Mouse (Mus musculus): ENCODE results near the gene A230050P20Rik. TPM values are rescaled to one million over a fixed set of nuclear protein-coding genes. Genes with fewer than 3 reads are reported as not detected.
"Not testable (repeated sequence)": the region's sequence is repeated elsewhere in the genome, so short reads cannot be mapped to it uniquely, and the experiment has no call there.

The A230050P20Rik gene
- 2.1 and 5.8 TPM in 2 replicates for polyA plus RNA-seq (2012; ENCODE audit: insufficient read depth, insufficient read length, missing spikeins)

- Histone ChIP-seq H3K4me3 (ENCODE audit: insufficient read depth, low read depth, low read length) (peak within 1 kb of the TSS; percentile 90), H3K4me1 (ENCODE audit: control insufficient read depth, insufficient read depth, insufficient read length, low read length) (no peaks in the 10 kb centered on the region), H3K27ac (replicated peaks; ENCODE audit: low read depth, low read length) (0 out of 2 replicates have a peak within 1 kb of the TSS, but pooled peaks have one; percentile 4)
Measured at GRCm38 (mm10) chr9:20868448-20869001, at the start of gene A230050P20Rik. A230050P20Rik (plus strand) TSS chr9:20868642.

DNA sequence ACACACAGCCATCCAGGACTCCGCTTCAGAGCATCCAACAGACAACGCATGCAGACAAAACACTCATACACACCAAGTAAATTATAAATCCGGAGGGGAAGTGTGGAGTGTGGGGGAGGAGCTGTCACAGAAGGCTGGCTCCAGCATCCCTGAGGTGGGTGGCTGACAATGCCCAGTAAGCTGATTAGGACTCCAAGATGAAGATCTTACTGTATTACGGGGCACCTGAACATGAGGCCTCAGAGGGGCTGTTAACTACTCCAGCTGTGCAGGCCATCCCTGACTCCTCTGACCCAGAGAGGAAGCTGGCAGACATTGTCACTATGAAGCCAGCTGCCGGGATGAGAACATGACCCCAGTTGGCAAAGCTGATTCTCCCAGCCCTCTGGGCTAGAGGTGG is 48.4 kb upstream of the A230050P20Rik start:
- Histone ChIP-seq H3K27ac (replicated peaks; ENCODE audit: low read depth, low read length) (no peak overlapping the region), H3K4me3 (ENCODE audit: insufficient read depth, low read depth, low read length) (no peak overlapping the region), H3K4me1 (ENCODE audit: control insufficient read depth, insufficient read depth, insufficient read length, low read length) (no peaks in the 10 kb centered on the region)

DNA sequence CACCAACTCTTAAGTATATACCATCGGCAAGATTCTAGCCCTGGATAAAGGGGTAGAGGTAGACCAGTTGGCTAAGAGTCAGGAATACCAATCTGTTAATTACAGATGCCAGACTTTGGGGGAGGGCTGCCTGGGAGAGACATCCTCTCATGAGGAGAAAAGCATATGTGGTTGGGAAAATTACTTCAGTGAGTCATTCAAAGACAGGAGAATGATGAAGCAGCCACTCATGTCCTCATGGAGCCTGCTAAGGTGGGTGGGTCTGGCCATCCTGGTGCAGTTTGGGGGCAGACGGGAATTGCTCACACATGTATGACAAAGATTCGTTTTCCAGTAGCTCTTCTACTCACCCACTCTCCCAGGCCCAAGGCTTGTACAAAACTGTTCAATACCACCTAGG is 45.6 kb upstream of the A230050P20Rik start:
- Histone ChIP-seq H3K27ac (replicated peaks; ENCODE audit: low read depth, low read length) (no peak overlapping the region), H3K4me3 (ENCODE audit: insufficient read depth, low read depth, low read length) (no peak overlapping the region), H3K4me1 (ENCODE audit: control insufficient read depth, insufficient read depth, insufficient read length, low read length) (no peaks in the 10 kb centered on the region)

DNA sequence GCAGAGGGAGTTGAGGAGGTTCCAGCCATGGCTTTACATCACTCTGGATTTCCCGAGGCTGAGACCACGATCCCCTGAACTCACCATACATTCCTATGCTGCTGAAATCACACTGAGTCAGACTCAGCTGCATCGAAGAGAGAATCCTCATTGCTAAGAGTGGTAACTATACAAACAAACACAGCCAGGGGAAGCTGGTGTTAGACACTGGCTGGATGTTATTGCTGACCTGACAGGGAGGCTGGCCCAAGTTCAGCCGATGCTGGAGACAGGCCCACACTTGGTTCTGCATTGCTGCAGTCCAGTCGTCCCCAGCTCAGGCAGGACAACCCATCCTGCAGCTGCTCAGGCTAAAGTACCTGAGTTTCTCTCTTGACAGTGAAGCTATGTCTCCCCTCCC is 42.7 kb upstream of the A230050P20Rik start:
- H3K27ac ChIP-seq (replicated peaks; ENCODE audit: low read depth, low read length): no peak overlapping the region
- peaks cover 2% of the 10 kb centered on the region; the same call in 1 of the 2 replicates for H3K4me1 ChIP-seq (ENCODE audit: control insufficient read depth, insufficient read depth, insufficient read length, low read length)
- no peak overlapping the region for H3K4me3 ChIP-seq (ENCODE audit: insufficient read depth, low read depth, low read length)

- Histone ChIP-seq H3K4me3 (ENCODE audit: insufficient read depth, low read depth, low read length) (no peak overlapping the region), H3K27ac (replicated peaks; ENCODE audit: low read depth, low read length) (no peak overlapping the region), H3K4me1 (ENCODE audit: control insufficient read depth, insufficient read depth, insufficient read length, low read length) (peaks cover 2% of the 10 kb centered on the region; the same call in 1 of the 2 replicates)
Measured at GRCm38 (mm10) chr9:20828127-20828526, 40.3 kb upstream of the A230050P20Rik start.

DNA sequence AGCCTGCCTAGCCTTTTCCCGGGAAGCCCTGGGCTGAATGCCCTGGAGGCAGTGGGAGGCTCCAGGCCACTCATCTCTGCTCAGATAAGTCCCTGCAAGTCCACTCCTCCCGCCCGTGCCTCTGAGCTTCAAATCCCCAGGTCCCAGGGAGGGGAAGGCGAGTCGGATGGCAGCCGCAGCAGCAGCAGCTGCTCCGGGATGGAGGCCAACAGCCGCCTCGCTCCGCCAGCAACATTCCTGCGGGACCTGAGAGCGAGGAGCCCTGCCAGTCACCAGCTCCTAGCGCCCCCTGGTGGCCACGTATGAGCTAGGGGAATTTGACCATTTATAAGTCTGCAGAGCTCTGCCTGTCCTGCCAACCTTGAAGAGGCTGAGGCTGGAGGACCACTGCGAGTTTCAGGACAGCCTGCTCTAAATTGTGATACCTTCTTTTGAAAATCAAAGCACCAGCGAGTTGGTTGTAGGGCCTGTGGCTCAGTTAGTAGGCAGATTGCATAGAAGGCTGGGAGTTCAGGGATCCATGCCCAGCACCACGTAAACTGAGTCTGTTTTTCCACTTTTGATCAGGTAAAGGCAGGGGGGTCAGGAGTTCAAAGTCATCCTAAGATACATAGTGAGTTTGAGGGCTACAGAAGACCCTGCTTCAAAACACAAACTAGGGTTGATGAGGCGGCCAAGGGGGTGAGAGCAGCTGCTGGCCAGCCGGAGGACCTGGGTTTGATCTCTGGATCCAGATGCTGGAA is 37.4 kb upstream of the A230050P20Rik start:
- H3K4me1 ChIP-seq (ENCODE audit: control insufficient read depth, insufficient read depth, insufficient read length, low read length): peaks cover 2% of the 10 kb centered on the region; the same call in 1 of the 2 replicates
- no peak overlapping the region for H3K4me3 ChIP-seq (ENCODE audit: insufficient read depth, low read depth, low read length)
- no peak overlapping the region for H3K27ac ChIP-seq (replicated peaks; ENCODE audit: low read depth, low read length)

DNA sequence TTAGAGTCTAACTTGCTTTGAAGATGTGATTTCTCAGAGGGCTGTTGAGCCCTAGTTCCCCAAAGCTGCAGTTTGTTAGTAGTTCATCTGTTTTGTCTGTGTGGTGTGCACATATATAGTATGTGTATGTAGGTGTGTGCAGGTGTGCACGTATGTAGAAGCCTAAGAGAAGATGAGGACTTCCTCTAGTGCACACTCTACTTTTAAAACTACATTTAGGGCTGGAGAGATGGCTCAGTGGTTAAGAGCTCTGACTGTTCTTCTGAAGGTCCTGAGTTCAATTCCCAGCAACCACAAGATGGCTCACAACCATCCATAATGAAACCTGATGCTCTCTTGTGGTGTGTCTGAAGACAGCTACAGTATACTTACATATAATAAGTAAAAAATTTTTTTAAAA is 33.6 kb upstream of the A230050P20Rik start:
- Histone ChIP-seq H3K4me1 (ENCODE audit: control insufficient read depth, insufficient read depth, insufficient read length, low read length) (peaks cover 2% of the 10 kb centered on the region; the same call in 1 of the 2 replicates), H3K27ac (replicated peaks; ENCODE audit: low read depth, low read length) (no peak overlapping the region), H3K4me3 (ENCODE audit: insufficient read depth, low read depth, low read length) (no peak overlapping the region)

- H3K4me3 ChIP-seq (ENCODE audit: insufficient read depth, low read depth, low read length); H3K4me1 ChIP-seq (ENCODE audit: control insufficient read depth, insufficient read depth, insufficient read length, low read length); H3K27ac ChIP-seq (replicated peaks; ENCODE audit: low read depth, low read length): not testable (repeated sequence)
Measured at GRCm38 (mm10) chr9:20835431-20835954, 32.9 kb upstream of the A230050P20Rik start.

DNA sequence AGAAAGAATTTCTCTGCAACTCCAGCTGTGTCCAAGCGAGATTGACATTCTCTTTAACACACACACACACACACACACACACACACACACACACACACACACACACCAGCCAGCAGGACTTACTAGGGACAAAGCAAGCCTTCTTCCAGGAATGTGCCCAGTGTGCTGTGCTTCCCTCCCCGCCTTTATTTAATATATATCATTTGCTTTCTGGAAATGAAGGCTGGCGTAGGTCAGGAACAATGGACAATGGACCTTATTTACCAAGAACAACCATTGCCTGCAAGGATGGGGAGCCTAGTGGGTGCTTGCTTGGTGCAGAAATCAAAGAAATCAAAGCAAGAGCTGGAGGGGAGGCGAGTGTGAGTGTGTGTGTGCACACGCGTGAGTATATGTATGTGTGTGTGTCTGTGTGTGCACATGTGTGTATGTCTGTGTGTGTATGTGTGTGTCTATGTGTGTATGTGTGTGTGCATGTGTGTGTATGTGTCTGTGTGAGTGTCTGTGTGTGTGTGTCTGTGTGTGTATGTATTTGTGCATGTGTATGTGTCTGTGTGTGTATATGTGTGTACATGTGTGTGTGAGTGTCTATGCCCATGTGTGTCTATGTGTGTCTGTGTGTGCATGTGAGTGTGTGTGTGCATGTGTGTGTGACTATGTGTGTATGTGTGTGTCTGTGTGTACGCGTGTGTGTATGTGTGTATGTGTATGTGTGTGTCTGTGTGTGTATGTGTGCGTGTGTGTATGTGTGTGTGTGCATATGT is 31.1 kb upstream of the A230050P20Rik start:
- H3K27ac ChIP-seq (replicated peaks; ENCODE audit: low read depth, low read length): no peak overlapping the region
- no peaks in the 10 kb centered on the region for H3K4me1 ChIP-seq (ENCODE audit: control insufficient read depth, insufficient read depth, insufficient read length, low read length)
- no peak overlapping the region for H3K4me3 ChIP-seq (ENCODE audit: insufficient read depth, low read depth, low read length)

- Histone ChIP-seq H3K4me1 (ENCODE audit: control insufficient read depth, insufficient read depth, insufficient read length, low read length) (no peaks in the 10 kb centered on the region), H3K27ac (replicated peaks; ENCODE audit: low read depth, low read length) (no peak overlapping the region), H3K4me3 (ENCODE audit: insufficient read depth, low read depth, low read length) (no peak overlapping the region)
Measured at GRCm38 (mm10) chr9:20838931-20839330, 29.5 kb upstream of the A230050P20Rik start.

- Histone ChIP-seq H3K4me3 (ENCODE audit: insufficient read depth, low read depth, low read length) (no peak overlapping the region), H3K4me1 (ENCODE audit: control insufficient read depth, insufficient read depth, insufficient read length, low read length) (no peaks in the 10 kb centered on the region), H3K27ac (replicated peaks; ENCODE audit: low read depth, low read length) (no peak overlapping the region)
Measured at GRCm38 (mm10) chr9:20842211-20842610, 26.2 kb upstream of the A230050P20Rik start.

DNA sequence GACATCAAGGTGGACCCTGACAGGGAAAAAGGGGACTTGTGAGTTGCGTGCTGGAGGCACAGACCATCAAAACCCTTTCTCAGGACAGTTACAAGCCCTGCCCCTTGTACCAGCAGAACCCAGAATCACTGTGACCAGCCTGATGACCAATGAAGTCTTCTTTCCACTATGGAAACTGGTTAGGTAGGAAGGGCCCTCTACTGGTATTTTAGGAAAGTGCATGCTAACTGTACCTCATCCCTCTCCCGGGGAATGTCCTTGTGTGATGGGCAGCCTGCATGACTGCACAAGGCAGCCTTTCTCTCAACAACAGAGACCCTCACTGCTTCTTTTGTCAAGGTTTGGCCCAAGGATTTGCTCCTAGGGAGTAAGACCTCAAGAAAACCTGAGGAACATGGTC is 25.8 kb upstream of the A230050P20Rik start:
- no peak overlapping the region for H3K27ac ChIP-seq (replicated peaks; ENCODE audit: low read depth, low read length)
- H3K4me3 ChIP-seq (ENCODE audit: insufficient read depth, low read depth, low read length): no peak overlapping the region
- H3K4me1 ChIP-seq (ENCODE audit: control insufficient read depth, insufficient read depth, insufficient read length, low read length): no peaks in the 10 kb centered on the region

GRCm38 (mm10) chr9:20850179-20850578 is 18.3 kb upstream of the A230050P20Rik start:
- Histone ChIP-seq H3K27ac (replicated peaks; ENCODE audit: low read depth, low read length) (no peak overlapping the region), H3K4me1 (ENCODE audit: control insufficient read depth, insufficient read depth, insufficient read length, low read length) (no peaks in the 10 kb centered on the region), H3K4me3 (ENCODE audit: insufficient read depth, low read depth, low read length) (no peak overlapping the region)

DNA sequence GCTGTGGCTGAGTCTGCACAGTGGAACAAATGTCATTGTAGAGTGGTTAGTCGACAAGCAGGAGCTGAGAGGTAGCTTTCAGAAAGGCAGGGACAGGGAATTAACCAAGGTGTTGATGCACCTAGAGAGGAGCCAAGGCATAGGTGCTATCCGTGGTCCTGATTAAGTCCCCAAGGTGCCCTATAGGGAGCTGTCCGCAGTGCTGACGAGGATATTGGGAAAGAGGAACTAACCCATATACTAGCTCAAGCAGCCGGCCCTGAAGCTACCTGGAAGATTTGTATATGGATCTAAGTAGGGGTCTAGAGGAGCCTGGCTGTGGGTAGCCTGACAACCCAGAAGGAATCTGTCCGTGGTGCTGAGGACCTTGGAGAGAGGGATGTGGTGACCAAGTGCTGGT is 11.3 kb upstream of the A230050P20Rik start:
- no peak overlapping the region for H3K4me3 ChIP-seq (ENCODE audit: insufficient read depth, low read depth, low read length)

DNA sequence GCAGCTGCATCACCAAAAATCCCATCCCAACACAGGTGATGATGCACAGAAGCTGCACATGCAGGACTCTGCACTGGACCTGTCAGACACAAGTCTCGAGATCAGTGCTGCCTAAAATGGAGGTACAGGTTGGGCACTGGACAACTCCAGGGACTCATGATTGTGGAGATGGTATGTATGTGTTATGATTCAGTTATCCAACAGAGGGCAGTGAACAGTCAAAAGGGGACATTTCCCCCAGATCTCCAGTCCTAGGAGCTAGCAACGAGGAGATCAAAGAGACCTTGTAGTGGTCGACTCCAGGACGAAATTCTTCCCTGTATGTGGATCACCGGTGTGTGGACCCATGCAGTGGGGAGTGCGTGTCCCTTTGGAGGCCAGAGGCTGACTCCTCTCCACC is 8.5 kb upstream of the A230050P20Rik start:
- Histone ChIP-seq H3K4me3 (ENCODE audit: insufficient read depth, low read depth, low read length) (no peak overlapping the region), H3K4me1 (ENCODE audit: control insufficient read depth, insufficient read depth, insufficient read length, low read length) (no peaks in the 10 kb centered on the region), H3K27ac (replicated peaks; ENCODE audit: low read depth, low read length) (no peak overlapping the region)

More for the DNA sequence above, 11.3 kb upstream of the A230050P20Rik start:
- Histone ChIP-seq H3K4me1 (ENCODE audit: control insufficient read depth, insufficient read depth, insufficient read length, low read length) (no peaks in the 10 kb centered on the region), H3K27ac (replicated peaks; ENCODE audit: low read depth, low read length) (no peak overlapping the region)

All from brown adipose tissue, adult 24 weeks (tissue).